Mouse (Mus musculus) hindbrain, embryonic 12.5 days (tissue): ENCODE measurements around the gene Tlk2. TPM values are rescaled to one million over a fixed set of nuclear protein-coding genes. Genes with fewer than 3 reads are reported as not detected.
A peak's percentile ranks its signal among the peaks of the same experiment; 100 is the strongest.

Experiments
- ATAC-seq: fragments of 200-750 bp; cut with Nextera tagmentation; 2 replicates; pipeline ENCODE4 v1.8.0; 2017; ENCODE audit warnings: moderate TSS enrichment; ENCODE audit not compliant: low FRiP score
- H3K27ac ChIP-seq: fragments of 300-500 bp; sonication (generic); 2 replicates; pipeline ENCODE4 v1.5.1; 2016; ENCODE audit warnings: mild to moderate bottlenecking
- H3K27me3 ChIP-seq: fragments of 300-500 bp; sonication (generic); 2 replicates; pipeline ENCODE4 v1.6.1; 2016; ENCODE audit warnings: mild to moderate bottlenecking
- H3K36me3 ChIP-seq: fragments of 300-500 bp; sonication (generic); 2 replicates; pipeline ENCODE4 v1.6.1; 2016; ENCODE audit warnings: mild to moderate bottlenecking
- H3K4me1 ChIP-seq: fragments of 300-500 bp; sonication (generic); 2 replicates; pipeline ENCODE4 v1.6.1; 2016
- H3K4me2 ChIP-seq: fragments of 300-500 bp; sonication (generic); replicated peaks from 2 replicates; pipeline ENCODE4 v1.6.1; 2016; ENCODE audit warnings: mild to moderate bottlenecking
- H3K4me3 ChIP-seq: fragments of 300-500 bp; sonication (generic); 2 replicates; pipeline ENCODE4 v1.5.1; 2016; ENCODE audit warnings: mild to moderate bottlenecking
- H3K9ac ChIP-seq: fragments of 300-500 bp; sonication (generic); 2 replicates; pipeline ENCODE4 v1.6.1; 2016; ENCODE audit warnings: mild to moderate bottlenecking, moderate library complexity
- H3K9me3 ChIP-seq: fragments of 300-500 bp; sonication (generic); replicated peaks from 2 replicates; pipeline ENCODE4 v1.6.1; 2016; ENCODE audit warnings: mild to moderate bottlenecking
- WGBS: fragments of 180-500 bp; shearing (Covaris S2); methylation state at CpG from one replicate; pipeline ENCODE4 v1.1.7; 2016; 5-methylcytosine and 5-hydroxymethylcytosine counted together
- polyA plus RNA-seq: library from polyadenylated mRNA; unstranded; fragments of >200 nt; fragmentation: Nextera tagmentation; extraction: Ambion mirVana; gene quantifications from 2 replicates; pipeline ENCODE4 v1.2.1, GENCODE M21; 2016

Tlk2 gene
- polyA plus RNA-seq, 1 experiment from 2014 or later: 25.2 TPM

DNA sequence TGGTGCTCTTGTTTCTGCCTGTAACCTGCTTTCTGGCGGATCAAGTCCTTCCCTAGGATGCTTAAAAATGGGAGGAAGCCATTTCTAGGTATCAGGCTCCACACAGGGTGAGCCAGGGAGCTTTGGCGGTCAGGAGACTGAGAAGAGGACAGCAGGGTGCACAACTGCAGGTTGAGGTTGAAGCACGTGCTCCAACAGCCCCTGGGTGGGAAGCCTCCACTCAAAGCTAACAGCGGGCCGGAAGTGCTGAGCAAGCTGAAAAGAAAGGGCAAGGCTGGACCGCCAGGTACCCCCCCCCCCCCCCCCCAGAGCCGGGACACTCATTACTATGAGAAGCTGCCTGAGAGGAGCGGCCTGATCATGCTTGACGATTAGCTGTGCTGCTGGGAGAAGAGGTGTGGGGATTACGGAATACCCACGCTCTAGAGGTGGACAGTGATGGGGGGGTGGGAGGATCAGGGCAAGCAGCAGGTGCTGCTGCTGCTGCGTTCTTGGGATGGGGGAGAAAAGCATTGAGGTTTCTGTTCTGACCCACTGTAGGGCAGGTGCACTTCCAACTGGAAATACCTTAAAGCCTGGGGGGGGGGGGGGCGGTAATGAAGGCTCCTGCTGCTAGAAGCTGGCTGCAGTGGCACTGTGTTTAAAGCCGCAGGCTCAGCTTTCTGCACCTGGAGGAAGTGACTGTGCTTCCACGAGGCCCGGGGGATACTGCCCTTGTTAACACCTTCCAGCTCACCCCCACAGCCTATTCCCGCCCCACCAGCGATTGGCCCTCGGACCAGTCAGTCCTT lies 27.2 kb upstream of the Tlk2 start:
- no peak overlapping the region for H3K9ac ChIP-seq
- peak overlapping the region; percentile 25 for H3K4me2 ChIP-seq
- WGBS: 25% methylated on average over 18 of the region's 19 CpGs

GRCm38 (mm10) chr11:105152017-105152300 lies 26.6 kb upstream of the Tlk2 start:
- 100% methylated on average over 1 of the region's 4 CpGs for WGBS
- Histone ChIP-seq H3K4me1 (peaks cover 18% of the 10 kb centered on the region), H3K36me3 (no peaks in the 10 kb centered on the region), H3K4me3 (no peak overlapping the region), H3K27ac (no peak overlapping the region), H3K9me3 (no peaks in the 10 kb centered on the region), H3K4me2 (no peak overlapping the region), H3K9ac (no peak overlapping the region), H3K27me3 (no peaks in the 10 kb centered on the region)
- ATAC-seq: no peak

More for the DNA sequence above, 27.2 kb upstream of the Tlk2 start:
- Histone ChIP-seq H3K4me3 (no peak overlapping the region), H3K4me1 (peaks cover 18% of the 10 kb centered on the region), H3K27ac (no peak overlapping the region), H3K36me3 (no peaks in the 10 kb centered on the region), H3K9me3 (no peaks in the 10 kb centered on the region), H3K27me3 (no peaks in the 10 kb centered on the region)
- ATAC-seq: no peak

DNA sequence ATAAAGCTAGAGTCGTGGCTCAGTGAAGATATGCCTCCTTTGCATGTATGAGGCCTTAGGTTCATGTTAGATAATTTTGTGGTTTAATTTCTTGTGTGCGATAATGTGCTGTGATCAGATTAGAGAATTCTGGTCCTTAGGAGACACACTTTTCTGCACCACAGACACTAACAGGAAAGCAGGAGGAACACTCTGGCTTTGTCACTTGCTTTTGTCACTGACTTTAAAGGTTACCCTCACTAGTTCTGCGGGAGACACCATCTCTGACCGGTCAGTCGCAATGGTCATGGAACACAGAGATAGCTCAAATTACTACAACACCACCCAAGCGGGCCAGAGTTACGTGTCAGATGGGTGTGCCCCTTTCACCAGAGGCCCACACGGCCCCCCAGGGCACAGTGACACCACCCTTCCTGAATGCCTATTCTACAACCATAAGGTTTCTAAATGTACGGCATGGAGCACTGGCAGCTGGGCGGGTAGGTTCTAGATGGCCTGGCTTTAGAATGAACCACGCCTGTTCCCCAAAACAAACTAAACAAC lies 26.2 kb upstream of the Tlk2 start:
- no peak for ATAC-seq
- H3K27me3 ChIP-seq: no peaks in the 10 kb centered on the region
- 79% methylated on average over 11 of the region's 11 CpGs for WGBS

DNA sequence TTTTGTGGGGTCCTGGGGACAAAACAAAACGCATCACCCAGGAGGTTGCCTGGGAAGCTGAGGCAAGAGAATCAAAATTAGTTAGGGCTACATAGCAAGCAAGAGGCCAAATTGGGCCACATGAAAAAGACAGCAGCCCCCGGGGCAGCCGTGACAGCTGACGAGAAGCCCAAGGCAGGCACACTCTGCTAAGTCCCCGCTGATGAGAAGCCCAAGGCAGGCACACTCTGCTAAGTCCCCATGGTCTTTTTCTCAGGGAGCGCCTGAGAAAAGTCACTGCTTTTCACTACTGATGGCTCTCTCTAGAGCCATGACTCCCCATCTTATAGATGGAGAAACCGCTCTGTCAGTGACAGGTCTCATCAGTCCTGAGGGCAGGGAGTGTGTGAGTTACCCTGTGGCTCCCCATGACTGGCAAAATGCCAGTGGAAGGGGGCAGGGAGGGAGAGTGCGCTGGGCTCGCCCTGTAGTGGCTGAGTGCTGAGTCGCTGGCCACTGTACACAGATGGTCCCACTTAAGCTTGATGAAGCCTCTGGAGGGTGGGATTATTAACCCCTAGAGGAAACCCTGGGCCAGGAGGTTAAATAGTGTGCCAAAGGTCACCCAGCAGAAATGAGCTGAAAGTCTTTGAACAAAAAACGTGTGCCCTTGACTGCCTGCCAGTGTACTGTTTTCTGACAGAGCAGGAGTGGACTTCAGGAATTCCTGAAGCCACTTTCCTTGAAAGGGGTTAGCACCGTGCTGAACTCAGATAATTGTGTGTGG lies 25.4 kb upstream of the Tlk2 start:
- ATAC-seq: peak; percentile 81
- H3K9me3 ChIP-seq: no peaks in the 10 kb centered on the region
- H3K27me3 ChIP-seq: no peaks in the 10 kb centered on the region
- no peaks in the 10 kb centered on the region for H3K36me3 ChIP-seq
- H3K4me1 ChIP-seq: peaks cover 18% of the 10 kb centered on the region
- H3K4me2 ChIP-seq: no peak overlapping the region
- 0 out of 2 replicates have a peak overlapping the region, but pooled peaks have one; percentile 8 for H3K27ac ChIP-seq
- no peak overlapping the region for H3K4me3 ChIP-seq
- no peak overlapping the region for H3K9ac ChIP-seq
- 22% methylated on average over 12 of the region's 12 CpGs for WGBS

More for the DNA sequence above, 26.2 kb upstream of the Tlk2 start:
- Histone ChIP-seq H3K27ac (no peak overlapping the region), H3K9ac (no peak overlapping the region), H3K4me2 (no peak overlapping the region), H3K9me3 (no peaks in the 10 kb centered on the region), H3K4me3 (no peak overlapping the region), H3K36me3 (no peaks in the 10 kb centered on the region), H3K4me1 (peaks cover 18% of the 10 kb centered on the region)

DNA sequence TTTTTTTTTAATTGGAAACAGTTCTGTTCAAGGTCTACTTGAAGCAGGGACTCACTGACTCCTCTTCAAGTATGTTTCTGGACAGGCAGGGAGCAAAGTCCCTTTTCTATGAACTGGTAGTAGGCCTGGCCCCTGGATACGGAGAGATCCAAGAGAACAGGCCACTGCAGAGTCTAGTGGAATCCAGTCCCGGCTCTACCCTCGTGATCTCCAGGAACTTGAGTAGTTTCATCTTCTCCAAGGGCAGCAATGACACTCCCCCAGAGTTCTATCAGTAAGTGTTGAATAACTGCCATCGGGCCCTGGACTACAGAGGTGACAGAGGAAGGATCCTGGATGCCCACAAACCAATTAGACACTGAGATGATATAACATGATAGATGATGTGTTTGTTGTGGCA lies 22.7 kb upstream of the Tlk2 start:
- Histone ChIP-seq H3K27me3 (no peaks in the 10 kb centered on the region), H3K36me3 (no peaks in the 10 kb centered on the region), H3K9ac (no peak overlapping the region), H3K4me2 (no peak overlapping the region), H3K4me3 (no peak overlapping the region), H3K4me1 (peaks cover 18% of the 10 kb centered on the region), H3K9me3 (no peaks in the 10 kb centered on the region), H3K27ac (no peak overlapping the region)
- WGBS: 76% methylated on average over 4 of the region's 4 CpGs
- ATAC-seq: no peak

DNA sequence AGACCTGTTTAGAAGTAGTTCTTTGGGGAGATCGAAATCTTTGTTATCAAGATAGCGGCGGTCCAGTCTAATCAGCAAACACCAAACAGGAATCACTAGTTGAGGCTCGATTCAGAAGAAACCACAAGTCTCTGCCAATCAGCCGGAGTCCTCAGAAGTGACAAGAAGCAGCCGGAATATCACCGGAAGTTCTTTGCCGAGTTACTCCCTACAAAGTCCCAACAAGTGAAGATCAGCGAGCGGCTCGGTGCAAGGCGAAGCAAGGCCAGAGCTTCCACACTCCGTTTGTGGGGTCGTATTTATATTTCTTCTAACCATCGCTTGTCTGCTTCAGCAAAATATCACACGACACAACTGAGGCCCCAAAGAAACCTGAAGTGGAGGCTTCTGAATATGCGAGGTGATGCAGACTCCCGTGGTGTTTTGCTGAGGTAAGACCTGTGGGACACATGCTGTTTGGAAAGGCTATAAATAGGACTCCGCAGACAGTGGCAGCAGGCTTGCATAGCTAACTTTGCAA lies 21.8 kb upstream of the Tlk2 start:
- Histone ChIP-seq H3K27ac (no peak overlapping the region), H3K9me3 (no peaks in the 10 kb centered on the region), H3K4me2 (no peak overlapping the region), H3K4me1 (peaks cover 14% of the 10 kb centered on the region), H3K27me3 (no peaks in the 10 kb centered on the region), H3K36me3 (no peaks in the 10 kb centered on the region), H3K9ac (no peak overlapping the region), H3K4me3 (no peak overlapping the region)
- ATAC-seq: no peak
- 85% methylated on average over 19 of the region's 19 CpGs for WGBS

DNA sequence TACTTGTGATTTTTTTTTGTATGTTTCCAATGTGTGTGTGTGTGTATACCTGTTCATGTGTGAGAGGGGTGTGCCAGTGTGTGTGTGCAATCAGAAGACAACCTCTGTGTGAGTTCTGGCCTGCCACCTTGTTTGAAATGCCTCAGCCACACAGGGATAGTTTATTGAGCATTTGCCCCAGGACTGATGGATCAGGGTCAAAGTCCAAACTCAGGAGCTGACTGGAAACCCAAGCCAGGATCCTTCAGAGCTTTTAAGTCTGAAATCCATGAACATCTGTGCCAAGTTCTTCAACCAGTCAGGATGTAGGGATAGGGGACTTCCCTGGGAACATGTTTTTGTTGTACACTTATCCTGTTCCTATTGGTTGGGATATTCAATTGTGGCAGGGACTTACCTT lies 20.6 kb upstream of the Tlk2 start:
- Histone ChIP-seq H3K4me3 (no peak overlapping the region), H3K4me2 (no peak overlapping the region), H3K9ac (no peak overlapping the region), H3K27ac (no peak overlapping the region), H3K4me1 (peaks cover 8% of the 10 kb centered on the region), H3K36me3 (no peaks in the 10 kb centered on the region), H3K9me3 (peaks cover 2% of the 10 kb centered on the region; the same call in 1 of the 2 replicates), H3K27me3 (no peaks in the 10 kb centered on the region)
- no peak for ATAC-seq

DNA sequence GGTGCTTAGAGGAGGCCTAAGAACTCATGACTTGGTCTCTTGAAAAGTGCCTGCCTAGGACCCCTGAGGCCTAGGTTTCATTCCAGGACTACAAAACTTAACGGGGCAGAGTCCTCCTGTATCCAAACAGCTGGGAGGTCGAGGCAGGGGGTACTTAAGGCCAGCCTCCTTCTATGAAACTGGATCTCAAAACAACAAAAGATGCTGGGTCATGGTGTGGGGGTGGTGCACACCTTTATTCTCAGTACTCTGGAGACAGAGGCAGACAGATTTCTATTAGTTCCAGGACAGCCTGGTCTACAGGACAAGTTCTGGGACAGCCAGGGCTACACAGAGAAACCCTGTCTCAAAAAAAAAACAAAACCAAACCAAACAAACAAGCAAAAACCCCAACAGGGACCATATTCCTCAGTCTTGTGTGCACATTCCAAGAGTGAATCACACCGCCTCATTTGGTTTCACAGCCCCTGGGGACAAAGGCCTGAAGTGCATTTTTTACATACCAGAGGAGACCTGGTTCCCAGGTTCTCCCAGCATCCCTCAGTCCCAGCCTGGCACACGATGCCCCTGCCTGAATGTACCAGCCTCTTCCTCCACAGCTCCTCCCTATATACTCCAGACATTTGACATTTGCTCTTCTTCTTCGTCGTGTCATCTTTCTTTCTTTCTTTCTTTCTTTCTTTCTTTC lies 18.8 kb upstream of the Tlk2 start:
- no peaks in the 10 kb centered on the region for H3K27me3 ChIP-seq
- WGBS: 68% methylated on average over 6 of the region's 6 CpGs
- H3K4me2 ChIP-seq: no peak overlapping the region
- H3K9me3 ChIP-seq: peaks cover 8% of the 10 kb centered on the region
- no peak overlapping the region for H3K9ac ChIP-seq
- no peaks in the 10 kb centered on the region for H3K36me3 ChIP-seq
- no peaks in the 10 kb centered on the region for H3K4me1 ChIP-seq
- ATAC-seq: no peak
- no peak overlapping the region for H3K4me3 ChIP-seq
- H3K27ac ChIP-seq: no peak overlapping the region

DNA sequence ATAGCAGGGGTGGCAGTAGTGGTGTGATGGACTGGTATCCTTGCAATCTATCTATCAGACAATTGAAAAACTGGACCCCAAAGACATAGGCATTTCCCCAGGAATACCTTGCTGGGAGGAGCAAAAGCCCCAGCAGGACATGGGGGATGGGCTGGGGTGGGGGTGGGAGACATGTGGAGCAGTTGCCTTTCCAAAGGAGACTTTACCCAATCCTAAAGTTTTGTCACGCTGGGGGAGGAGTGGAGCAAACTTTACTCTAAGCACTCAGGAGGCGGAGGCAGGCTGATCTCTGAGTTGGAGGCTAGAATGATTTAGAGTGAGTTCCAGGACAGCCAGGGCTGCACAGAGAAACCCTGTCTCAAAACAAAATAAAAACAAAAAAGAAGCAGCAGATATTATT lies 17.2 kb upstream of the Tlk2 start:
- H3K27me3 ChIP-seq: no peaks in the 10 kb centered on the region
- no peak for ATAC-seq
- H3K27ac ChIP-seq: no peak overlapping the region
- H3K4me2 ChIP-seq: no peak overlapping the region
- WGBS: 88% methylated on average over 2 of the region's 2 CpGs
- H3K9ac ChIP-seq: no peak overlapping the region
- H3K4me1 ChIP-seq: no peaks in the 10 kb centered on the region
- H3K4me3 ChIP-seq: no peak overlapping the region
- no peaks in the 10 kb centered on the region for H3K36me3 ChIP-seq
- H3K9me3 ChIP-seq: peaks cover 18% of the 10 kb centered on the region

DNA sequence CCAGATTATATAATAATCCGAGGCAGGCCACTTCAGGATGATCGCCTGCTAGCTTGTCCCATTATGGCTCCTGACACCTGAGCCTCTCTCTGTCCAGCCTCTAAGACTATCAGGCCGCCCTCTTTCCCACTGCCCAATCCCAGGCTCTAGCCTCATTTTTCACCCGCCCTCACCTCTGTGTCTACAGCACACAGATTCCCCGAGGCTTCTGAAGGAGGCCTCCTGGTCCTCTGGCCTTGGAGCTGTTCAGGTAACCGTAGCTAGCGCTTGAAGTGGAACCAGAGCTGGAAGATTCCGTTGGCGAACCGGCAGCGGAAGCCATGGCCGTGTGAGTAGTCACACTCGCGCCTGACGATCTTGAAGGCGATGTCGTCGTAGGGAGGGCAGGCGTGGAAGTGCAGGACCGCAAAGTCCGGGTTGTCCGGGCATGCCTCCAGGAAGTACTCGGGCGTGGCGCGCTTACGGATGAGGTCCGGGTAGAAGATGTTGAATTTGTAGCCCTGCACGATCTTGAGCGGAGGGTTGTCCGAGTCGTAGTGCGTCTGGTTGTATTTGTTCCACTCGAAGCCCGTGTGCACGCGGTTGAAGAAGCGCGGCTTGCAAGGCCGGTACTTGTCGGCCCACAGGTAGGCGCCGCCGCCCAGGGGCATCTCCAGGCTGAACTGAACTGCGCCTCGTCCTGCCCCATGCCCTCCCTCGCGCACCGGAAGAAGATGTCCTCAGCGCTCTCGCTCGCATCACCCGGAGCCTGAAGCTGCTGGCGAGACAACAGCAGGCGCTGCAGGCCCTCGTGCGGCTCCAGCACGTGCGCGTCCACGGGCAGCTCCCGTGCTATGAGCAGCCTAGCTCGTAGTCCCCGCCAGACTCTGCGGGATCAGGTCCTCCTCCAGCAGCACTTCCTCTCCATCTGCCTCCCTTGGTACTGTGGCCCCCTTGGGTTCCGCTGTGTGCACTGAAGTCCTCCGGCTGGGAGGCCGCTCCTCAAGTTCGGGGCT lies 13.8 kb upstream of the Tlk2 start:
- no peaks in the 10 kb centered on the region for H3K36me3 ChIP-seq
- H3K4me1 ChIP-seq: no peaks in the 10 kb centered on the region
- no peaks in the 10 kb centered on the region for H3K27me3 ChIP-seq
- no peak overlapping the region for H3K9ac ChIP-seq
- 80% methylated on average over 69 of the region's 69 CpGs for WGBS
- no peak overlapping the region for H3K27ac ChIP-seq
- H3K4me2 ChIP-seq: no peak overlapping the region
- H3K4me3 ChIP-seq: no peak overlapping the region
- no peak for ATAC-seq
- H3K9me3 ChIP-seq: peaks cover 18% of the 10 kb centered on the region

GRCm38 (mm10) chr11:105166780-105167179 lies 11.8 kb upstream of the Tlk2 start:
- no peaks in the 10 kb centered on the region for H3K27me3 ChIP-seq
- ATAC-seq: no peak
- no peaks in the 10 kb centered on the region for H3K4me1 ChIP-seq
- H3K36me3 ChIP-seq: no peaks in the 10 kb centered on the region
- H3K9me3 ChIP-seq: peaks cover 18% of the 10 kb centered on the region
- no peak overlapping the region for H3K4me3 ChIP-seq
- no peak overlapping the region for H3K27ac ChIP-seq
- 92% methylated on average over 10 of the region's 10 CpGs for WGBS
- no peak overlapping the region for H3K9ac ChIP-seq
- H3K4me2 ChIP-seq: no peak overlapping the region
